Mouse (Mus musculus) liver, embryonic 14.5 days (tissue): ENCODE measurements around the gene Ccdc24. TPM values are rescaled to one million over a fixed set of nuclear protein-coding genes. Genes with fewer than 3 reads are reported as not detected.

Experiments used
- ATAC-seq: fragments of 200-750 bp; cut with Nextera tagmentation; 2 replicates; pipeline ENCODE4 v1.8.0; 2017; ENCODE audit warnings: moderate number of reproducible peaks, mild to moderate bottlenecking, moderate library complexity; ENCODE audit not compliant: insufficient read depth
- DNase-seq, 3 experiments: peaks; one replicate each; pipeline ENCODE4 v3.0.0-alpha.2; 2012 to 2013; ENCODE audit warnings: low read depth in 3 of 3, low spot score in 3 of 3
- H3K27ac ChIP-seq: fragments of 300-500 bp; sonication (generic); 2 replicates; pipeline ENCODE4 v1.5.1; 2014; ENCODE audit warnings: moderate library complexity, mild to moderate bottlenecking, control low read depth, inconsistent platforms
- H3K27me3 ChIP-seq: fragments of 300-500 bp; sonication (generic); 2 replicates; pipeline ENCODE4 v1.6.1; 2014; ENCODE audit warnings: mild to moderate bottlenecking, low read length, moderate library complexity; ENCODE audit not compliant: control insufficient read depth, insufficient read depth
- H3K36me3 ChIP-seq: fragments of 300-500 bp; sonication (generic); replicated peaks from 2 replicates; pipeline ENCODE4 v1.6.1; 2014; ENCODE audit warnings: low read depth; ENCODE audit not compliant: control insufficient read depth, insufficient read depth
- H3K4me1 ChIP-seq, 2 experiments: fragments of 200-500 bp in 1 of 2; fragments of 300-500 bp in 1 of 2; sonication (generic) in 1 of 2; replicated peaks; 2 replicates each; pipeline ENCODE4 v1.6.1; 2012 to 2014; ENCODE audit warnings: antibody characterized with exemption in 1 of 2, inconsistent platforms in 1 of 2, low read length in 1 of 2; ENCODE audit not compliant: control insufficient read depth in 2 of 2, insufficient read depth in 2 of 2
- H3K4me2 ChIP-seq: fragments of 300-500 bp; sonication (generic); 2 replicates; pipeline ENCODE4 v1.6.1; 2014; ENCODE audit warnings: low read depth, mild to moderate bottlenecking, control low read depth, moderate library complexity
- H3K4me3 ChIP-seq, 2 experiments: fragments of 200-500 bp in 1 of 2; fragments of 300-500 bp in 1 of 2; sonication (generic) in 1 of 2; 2 replicates each; pipeline ENCODE4 v1.5.1; 2012 to 2014; ENCODE audit warnings: low read depth in 2 of 2, low read length in 2 of 2, mild to moderate bottlenecking in 2 of 2, control low read depth in 1 of 2, inconsistent platforms in 1 of 2, moderate library complexity in 1 of 2; ENCODE audit not compliant: insufficient read depth in 1 of 2
- H3K9ac ChIP-seq: fragments of 300-500 bp; sonication (generic); replicated peaks from 2 replicates; pipeline ENCODE4 v1.6.1; 2014; ENCODE audit warnings: mild to moderate bottlenecking, control low read depth, moderate library complexity
- H3K9me3 ChIP-seq: fragments of 300-500 bp; sonication (generic); 2 replicates; pipeline ENCODE4 v1.6.1; 2016; ENCODE audit warnings: low read length, mixed read lengths; ENCODE audit not compliant: control insufficient read depth
- CTCF ChIP-seq: IDR thresholded peaks from 2 replicates; pipeline ENCODE4 v1.5.1; 2016; ENCODE audit warnings: antibody characterized with exemption, low read depth, control low read depth
- EP300 ChIP-seq: IDR thresholded peaks from 2 replicates; pipeline ENCODE4 v1.6.1; 2016; ENCODE audit warnings: antibody characterized with exemption, low read depth
- WGBS: fragments of 180-500 bp; shearing (Covaris S2); extraction: QIAGEN DNeasy Blood & Tissue Kit; methylation state at CpG from one replicate; pipeline ENCODE4 v1.1.7; 2014; ENCODE audit not compliant: insufficient replicate concordance; 5-methylcytosine and 5-hydroxymethylcytosine counted together
- polyA plus RNA-seq, 2 experiments: library from polyadenylated mRNA; depleted of rRNA in 1 of 2; stranded (reverse) in 1 of 2; unstranded in 1 of 2; fragments of >200 nt; fragmentation: Nextera tagmentation in 1 of 2; extraction: Ambion mirVana in 1 of 2; gene quantifications; 2 replicates each; pipeline versions ENCODE4 v1.2.1 to v1.2.3; 2012 to 2014

Ccdc24 gene
- polyA plus RNA-seq (2012; rRNA removed) (0.57 and 0.77 TPM in 2 replicates), polyA plus RNA-seq (2014; fragmentation: Nextera tagmentation; extraction: Ambion mirVana) (0.63 and 1.7 TPM in 2 replicates)

GRCm38 (mm10) chr4:117872471-117872886 is at the start of gene Ccdc24:
Gene Ccdc24, minus strand, starts transcription at chr4:117872557.
- ATAC-seq = peak; percentile 37

GRCm38 (mm10) chr4:117921358-117921757 is 49.0 kb upstream of the Ccdc24 start:
- Histone ChIP-seq H3K9ac (no peak overlapping the region), H3K27me3 (peaks cover 25% of the 10 kb centered on the region), H3K4me3 (no peak overlapping the region), H3K4me1 (peaks cover 1 to 17% of the 10 kb centered on the region in 2 experiments), H3K27ac (no peak overlapping the region), H3K4me2 (no peak overlapping the region), H3K9me3 (no peaks in the 10 kb centered on the region), H3K36me3 (no peaks in the 10 kb centered on the region)
- ATAC-seq (no peak), DNase-seq (no peak)
- WGBS = 71% methylated on average over 2 of the region's 2 CpGs
- TF ChIP-seq CTCF (no peak), EP300 (no peak)

More at GRCm38 (mm10) chr4:117872471-117872886, at the start of gene Ccdc24:
- WGBS = 16% methylated on average over 14 of the region's 14 CpGs
- no peak for DNase-seq
- Histone ChIP-seq H3K27ac (peak within 1 kb of the TSS; percentile 35), H3K36me3 (peaks cover 20% of the 10 kb centered on the region), H3K4me2 (peak within 1 kb of the TSS; percentile 56), H3K9me3 (no peaks in the 10 kb centered on the region), H3K9ac (peak within 1 kb of the TSS; percentile 23; the same call in 1 of the 2 replicates), H3K27me3 (no peaks in the 10 kb centered on the region), H3K4me3 (peak within 1 kb of the TSS; percentile 16 to 23; a peak in 3 of 4 replicates), H3K4me1 (peaks cover 11 to 26% of the 10 kb centered on the region in 2 experiments)
- TF ChIP-seq EP300 (no peak), CTCF (no peak)

- no peak for ATAC-seq
- H3K4me3 ChIP-seq = no peak overlapping the region
- no peaks in the 10 kb centered on the region for H3K36me3 ChIP-seq
- H3K9me3 ChIP-seq = no peaks in the 10 kb centered on the region
- peaks cover 7 to 17% of the 10 kb centered on the region in 2 experiments for H3K4me1 ChIP-seq
- no peak overlapping the region for H3K9ac ChIP-seq
- no peak overlapping the region for H3K4me2 ChIP-seq
- H3K27me3 ChIP-seq = peaks cover under 1% of the 10 kb centered on the region; the same call in 1 of the 2 replicates
- no peak for TF ChIP-seq CTCF
- TF ChIP-seq EP300 = no peak
- H3K27ac ChIP-seq = no peak overlapping the region
- 46% methylated on average over 5 of the region's 5 CpGs for WGBS
- DNase-seq = no peak
Observed at GRCm38 (mm10) chr4:117918762-117919161, 46.4 kb upstream of the Ccdc24 start.

- DNase-seq = no peak
- no peak for ATAC-seq
- H3K27ac ChIP-seq = no peak overlapping the region
- H3K27me3 ChIP-seq = no peaks in the 10 kb centered on the region
- H3K4me2 ChIP-seq = no peak overlapping the region
- no peak overlapping the region for H3K9ac ChIP-seq
- 68% methylated on average over 3 of the region's 3 CpGs for WGBS
- TF ChIP-seq CTCF (no peak), EP300 (no peak)
- peaks cover 11 to 17% of the 10 kb centered on the region in 2 experiments for H3K4me1 ChIP-seq
- no peaks in the 10 kb centered on the region for H3K36me3 ChIP-seq
- no peaks in the 10 kb centered on the region for H3K9me3 ChIP-seq
- H3K4me3 ChIP-seq = no peak overlapping the region
Observed at GRCm38 (mm10) chr4:117918261-117918660, 45.9 kb upstream of the Ccdc24 start.

- H3K4me2 ChIP-seq = no peak overlapping the region
- WGBS = 82% methylated on average over 4 of the region's 4 CpGs
- no peaks in the 10 kb centered on the region for H3K27me3 ChIP-seq
- H3K4me1 ChIP-seq = peaks cover 11 to 20% of the 10 kb centered on the region in 2 experiments
- no peak overlapping the region for H3K4me3 ChIP-seq
- H3K9me3 ChIP-seq = no peaks in the 10 kb centered on the region
- TF ChIP-seq CTCF (no peak), EP300 (no peak)
- H3K9ac ChIP-seq = no peak overlapping the region
- H3K36me3 ChIP-seq = no peaks in the 10 kb centered on the region
- ATAC-seq = no peak
- H3K27ac ChIP-seq = no peak overlapping the region
- DNase-seq = no peak
Observed at GRCm38 (mm10) chr4:117917847-117918246, 45.5 kb upstream of the Ccdc24 start.
